Mouse (Mus musculus): ENCODE results near the gene Blmh.

DNA sequence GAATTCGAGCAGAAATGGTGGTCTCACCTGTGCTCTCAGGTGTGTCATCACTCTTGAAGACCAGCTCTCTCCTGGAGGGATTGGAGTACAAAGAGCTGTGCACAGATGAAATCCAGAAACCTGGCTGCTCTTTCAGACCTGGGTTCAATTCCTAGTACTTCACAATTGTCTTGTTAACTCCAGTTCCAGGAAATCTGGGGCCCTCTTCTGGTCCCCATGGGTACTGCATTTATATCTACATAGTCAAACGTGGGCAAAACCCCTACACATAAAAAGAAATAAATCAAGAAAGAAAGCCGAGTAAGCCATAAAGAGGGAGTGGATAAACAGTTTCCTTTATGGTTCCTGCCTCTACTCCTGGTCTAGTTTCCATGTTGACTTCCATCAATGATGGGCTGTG, 8.6 kb downstream of the Blmh start:
- TF ChIP-seq ZNF384 (IDR thresholded peaks at IDR 0.05; ENCODE audit: low read depth, low read length): no peak
- no peak for TF ChIP-seq MAZ (IDR thresholded peaks at IDR 0.05; ENCODE audit: low read depth, low read length)
- TF ChIP-seq POLR2A (IDR thresholded peaks at IDR 0.05; ENCODE audit: low read depth, low read length): no peak
- TF ChIP-seq CTCF (conservative IDR thresholded peaks at IDR 0.05 in 1 of 2, IDR thresholded peaks at IDR 0.05 in 1 of 2; ENCODE audit: low read depth in 2 of 2, low read length in 2 of 2): no peak
- TF ChIP-seq EP300 (IDR thresholded peaks at IDR 0.05; ENCODE audit: low read length): no peak
- TF ChIP-seq CHD1 (IDR thresholded peaks at IDR 0.05; ENCODE audit: low read depth, low read length): no peak
- no peak for TF ChIP-seq KAT2A (IDR thresholded peaks at IDR 0.05; ENCODE audit: insufficient replicate concordance, low read length)
- no peak for TF ChIP-seq HCFC1 (IDR thresholded peaks at IDR 0.05; ENCODE audit: low read depth, low read length)
- TF ChIP-seq E2F4 (IDR thresholded peaks at IDR 0.05; ENCODE audit: insufficient replicate concordance, low read depth, low read length): no peak
- TF ChIP-seq MAFK (IDR thresholded peaks at IDR 0.05; ENCODE audit: insufficient replicate concordance, low read length): no peak
- no peak for TF ChIP-seq IRF4 (IDR thresholded peaks at IDR 0.05; ENCODE audit: low read depth, low read length)
- no peak for TF ChIP-seq NRF1 (IDR thresholded peaks at IDR 0.05; ENCODE audit: low read depth, low read length)
